Mouse (Mus musculus): ENCODE measurements at regions not wholly inside any gene's neighbourhood (a gene's known extent, or its start where the extent isn't known, plus 50 kb on each side); places are given as distances from the start of the nearest gene placed in this dataset.

- no peak for DNase-seq (ENCODE audit: low spot score in 2 of 2)
Observed at GRCm38 (mm10) chr3:56810548-56811071, 491.2 kb downstream of the Tm4sf1 start.

DNA sequence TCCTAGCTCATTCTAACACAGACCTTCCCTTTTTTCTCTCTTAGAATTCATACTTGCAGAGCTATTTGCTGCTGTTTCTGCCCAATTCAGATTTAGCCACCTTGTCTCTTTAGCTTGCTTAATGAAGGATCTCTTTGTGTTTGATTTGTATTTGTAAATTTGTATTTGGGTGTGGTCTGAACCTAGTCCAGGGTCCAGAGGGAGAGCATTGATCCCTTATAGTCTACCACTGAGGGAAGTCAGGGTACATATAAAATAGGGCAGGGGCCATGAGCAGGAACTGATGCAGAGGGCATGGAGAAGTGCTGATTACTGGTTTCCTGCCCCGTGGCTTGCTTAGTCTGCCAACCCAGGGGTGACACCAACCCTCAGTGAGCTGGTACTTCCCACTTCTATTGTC, 508.7 kb downstream of the Tm4sf1 start:
- no peak for DNase-seq (ENCODE audit: low spot score in 2 of 2)

- DNase-seq (ENCODE audit: low spot score in 2 of 2) = peak in 1 of 2 experiments; percentile 17
Observed at GRCm38 (mm10) chr3:56789155-56789554, 512.6 kb downstream of the Tm4sf1 start.

GRCm38 (mm10) chr3:56773920-56774319, 527.9 kb downstream of the Tm4sf1 start:
- no peak for DNase-seq (ENCODE audit: low spot score in 2 of 2)

DNA sequence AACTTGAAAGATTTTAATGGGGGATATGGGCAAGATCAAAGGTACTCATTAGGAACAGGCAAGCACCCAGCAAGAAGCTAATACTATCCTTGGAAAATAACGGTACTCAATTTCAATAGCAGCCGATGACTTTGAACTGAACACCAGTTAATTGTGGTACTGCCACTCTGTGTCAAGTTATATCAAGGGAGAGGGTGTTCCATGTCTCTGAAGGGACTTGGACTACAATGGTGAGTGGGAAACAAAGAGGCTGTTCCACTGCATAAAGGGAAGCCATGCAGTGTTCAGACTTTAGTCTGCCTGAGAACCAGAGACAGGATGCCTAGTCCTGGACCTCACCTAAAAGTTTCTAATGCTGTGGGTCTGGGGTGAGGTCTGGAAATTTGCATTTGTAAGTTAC, 531.6 kb downstream of the Tm4sf1 start:
- DNase-seq (ENCODE audit: low spot score in 2 of 2) = no peak

GRCm38 (mm10) chr3:56767133-56767532, 534.7 kb downstream of the Tm4sf1 start:
- DNase-seq (ENCODE audit: low spot score in 2 of 2) = no peak

DNA sequence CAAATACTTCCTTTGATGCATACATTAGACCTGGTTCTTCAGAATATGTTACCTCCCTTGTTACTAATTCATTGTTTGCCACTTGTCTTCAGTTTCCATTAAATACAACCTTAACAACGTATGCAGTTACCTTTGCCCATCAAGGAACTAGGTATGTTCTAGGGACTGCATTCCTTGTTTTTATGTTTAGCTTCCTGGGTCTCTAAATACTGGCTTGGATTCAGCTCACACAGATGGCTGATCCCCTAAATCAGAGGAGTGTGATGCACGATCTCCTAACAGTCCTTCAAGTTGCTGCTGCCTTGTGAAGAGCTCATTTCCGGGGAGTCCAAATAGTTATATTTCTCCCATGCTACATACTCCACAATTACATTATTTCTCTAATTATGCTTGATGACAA, 537.5 kb downstream of the Tm4sf1 start:
- no peak for DNase-seq (ENCODE audit: low spot score in 2 of 2)

- no peak for DNase-seq (ENCODE audit: low spot score in 2 of 2)
Observed at GRCm38 (mm10) chr3:56763896-56764295, 537.9 kb downstream of the Tm4sf1 start.

GRCm38 (mm10) chr3:56753654-56754053, 548.1 kb downstream of the Tm4sf1 start:
- DNase-seq (ENCODE audit: low spot score in 2 of 2) = peak; percentile 25 to 28

DNA sequence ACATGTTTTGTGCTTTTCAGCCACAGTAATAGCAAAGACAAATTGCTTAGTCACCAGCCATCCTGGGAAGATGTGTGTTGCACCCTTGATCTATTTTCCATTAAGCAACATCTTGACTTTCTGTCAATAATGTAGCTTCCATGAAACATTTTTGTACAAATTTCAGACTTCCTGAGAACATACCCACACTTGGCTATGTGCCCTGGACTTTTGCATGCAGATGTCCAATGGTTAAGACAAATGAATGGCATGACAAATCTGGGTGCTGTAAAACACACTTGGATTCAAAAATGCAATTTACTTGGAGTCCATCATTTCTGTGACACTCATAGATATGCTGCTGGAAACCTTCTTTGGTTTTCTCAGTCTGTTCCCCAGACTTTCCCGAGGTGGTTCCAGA, 549.9 kb downstream of the Tm4sf1 start:
- DNase-seq (ENCODE audit: low spot score in 2 of 2) = no peak

DNA sequence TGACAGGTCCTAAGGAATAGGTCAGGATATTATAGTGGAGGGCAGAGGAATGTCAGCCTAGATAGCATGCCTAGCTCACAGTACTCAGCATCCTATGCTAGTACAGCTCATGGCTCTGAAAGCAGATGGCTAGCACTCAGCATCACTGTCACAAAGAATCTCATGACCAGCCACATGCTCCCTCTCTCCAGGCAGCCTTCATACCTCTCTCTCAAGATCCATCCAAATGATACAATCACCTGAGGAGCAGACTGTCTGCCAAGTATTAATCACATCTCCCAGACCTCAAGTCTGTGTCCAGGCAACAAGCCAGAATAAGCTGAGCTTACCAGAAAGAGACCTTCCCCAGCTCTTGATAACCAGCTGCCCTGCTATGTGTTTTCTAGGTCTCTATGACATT, 557.4 kb upstream of the Nbea start:
- no peak for DNase-seq (ENCODE audit: low spot score in 2 of 2)

GRCm38 (mm10) chr3:56739451-56739850, 556.0 kb upstream of the Nbea start:
- DNase-seq (ENCODE audit: low spot score in 2 of 2) = no peak

DNA sequence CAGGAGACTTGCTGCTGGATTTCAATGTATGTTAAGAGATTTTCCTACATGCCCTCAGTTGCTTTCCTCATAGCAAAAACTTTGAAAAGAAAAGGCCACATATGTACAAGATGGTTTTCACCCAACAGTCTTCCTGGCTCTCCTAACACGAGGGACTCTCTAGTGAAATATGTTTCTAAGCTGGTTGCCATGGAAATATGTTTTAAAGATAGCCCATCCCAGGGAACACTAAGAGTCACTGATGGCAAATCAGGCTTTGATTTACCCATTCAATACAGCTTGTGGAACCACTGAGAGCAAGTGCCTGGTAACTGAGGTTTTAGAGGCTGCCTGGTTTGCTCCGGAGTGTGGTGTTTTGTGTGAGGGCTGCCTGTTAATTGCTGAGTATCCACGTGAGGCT, 547.3 kb upstream of the Nbea start:
- DNase-seq (ENCODE audit: low spot score in 2 of 2) = no peak

- DNase-seq (ENCODE audit: low spot score in 2 of 2) = no peak
Observed at GRCm38 (mm10) chr3:56724991-56725390, 541.5 kb upstream of the Nbea start.

- DNase-seq (ENCODE audit: low spot score in 2 of 2) = no peak
Observed at GRCm38 (mm10) chr3:56708260-56708659, 524.8 kb upstream of the Nbea start.

DNA sequence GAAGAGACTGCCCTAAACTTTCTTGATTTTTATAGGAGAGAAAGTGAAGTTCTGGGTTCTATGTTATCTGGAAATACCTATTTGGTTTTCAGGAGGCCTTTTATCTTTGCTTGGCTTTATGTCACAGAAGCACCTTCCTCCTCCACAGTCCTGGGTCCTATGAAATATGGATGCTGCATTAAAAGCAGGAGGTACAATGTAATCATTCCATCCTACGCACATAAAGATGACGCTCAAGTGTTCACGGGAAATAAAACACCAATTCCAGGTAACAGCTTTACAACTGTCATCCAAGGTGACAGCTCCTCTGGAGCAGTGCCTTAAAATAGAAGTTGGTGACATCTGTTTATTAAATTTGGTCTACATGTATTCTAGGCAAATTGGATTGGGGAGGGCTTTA, 523.8 kb upstream of the Nbea start:
- no peak for DNase-seq (ENCODE audit: low spot score in 2 of 2)

GRCm38 (mm10) chr3:56706038-56706437, 522.5 kb upstream of the Nbea start:
- no peak for DNase-seq (ENCODE audit: low spot score in 2 of 2)

DNA sequence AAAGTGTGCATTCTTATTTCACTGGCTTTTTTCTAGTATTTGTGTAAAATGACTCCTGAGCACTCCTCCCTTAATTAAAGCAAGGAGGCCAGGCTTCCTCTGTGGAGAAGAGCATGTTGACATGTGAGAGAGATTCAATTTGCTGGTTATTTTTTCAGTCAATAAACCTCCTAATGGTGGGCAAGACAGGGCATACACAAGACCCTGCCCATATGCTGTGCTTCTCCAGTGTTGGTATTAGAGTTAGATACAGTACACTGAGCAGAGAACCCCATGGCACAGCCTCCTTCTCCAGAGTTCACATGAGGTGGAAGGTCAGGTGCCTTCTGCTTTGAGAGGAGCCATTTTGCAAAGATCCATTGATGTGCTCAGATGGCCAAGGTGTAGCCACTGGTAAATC, 515.4 kb upstream of the Nbea start:
- DNase-seq (ENCODE audit: low spot score in 2 of 2) = no peak

DNA sequence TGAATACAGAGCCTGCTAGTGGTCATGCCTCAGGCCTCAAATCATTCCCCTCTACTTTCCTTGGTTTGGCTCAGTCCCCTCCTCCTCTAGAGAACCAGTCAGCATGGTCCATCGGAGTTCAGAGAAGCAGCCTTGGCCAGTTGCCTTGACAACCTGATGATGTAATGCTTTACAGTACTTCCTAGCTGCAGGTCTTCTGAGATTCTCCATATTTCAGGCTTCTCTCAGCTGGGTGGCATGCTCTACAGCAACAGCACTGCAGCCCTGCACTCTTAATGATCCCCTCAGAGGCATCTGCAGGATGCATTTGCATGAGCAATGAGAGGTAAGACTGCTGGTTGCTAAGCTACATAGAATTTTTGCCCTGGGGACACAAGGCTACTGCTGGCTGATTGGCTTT, 514.7 kb upstream of the Nbea start:
- no peak for DNase-seq (ENCODE audit: low spot score in 2 of 2)

DNA sequence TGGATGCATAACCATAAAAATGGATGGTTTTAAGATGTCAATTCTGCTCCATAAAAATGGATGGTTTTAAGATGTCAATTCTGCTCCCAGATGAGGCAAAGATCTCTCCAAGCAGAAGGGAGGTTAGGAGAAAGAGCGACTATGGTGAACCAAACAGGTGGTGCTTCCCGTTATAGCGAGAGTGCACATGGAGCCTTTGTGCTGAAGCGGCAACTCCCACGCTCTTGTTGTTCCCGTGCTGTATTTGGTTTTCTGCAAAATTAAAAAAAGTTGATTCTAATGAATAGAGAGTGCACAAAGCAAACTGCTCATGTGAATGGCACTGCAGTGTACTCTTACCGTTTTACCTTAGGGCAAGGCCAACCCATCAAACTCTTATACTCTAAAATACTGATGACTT, 497.5 kb upstream of the Nbea start:
- DNase-seq (ENCODE audit: low spot score in 2 of 2) = no peak

GRCm38 (mm10) chr3:56668829-56669228, 485.3 kb upstream of the Nbea start:
- no peak for DNase-seq (ENCODE audit: low spot score in 2 of 2)

GRCm38 (mm10) chr3:56660594-56660993, 477.1 kb upstream of the Nbea start:
- no peak for DNase-seq (ENCODE audit: low spot score in 2 of 2)

- DNase-seq (ENCODE audit: low spot score in 2 of 2) = no peak
Observed at GRCm38 (mm10) chr3:56647313-56647712, 463.8 kb upstream of the Nbea start.
